Mouse (Mus musculus) kidney, postnatal 0 days (tissue): ENCODE measurements around the gene Irf4. TPM values are rescaled to one million over a fixed set of nuclear protein-coding genes. Genes with fewer than 3 reads are reported as not detected.

Experiments used
- ATAC-seq: fragments of 200-750 bp; cut with Nextera tagmentation; replicated peaks from 2 replicates; pipeline ENCODE4 v1.8.0; 2017; ENCODE audit warnings: low read depth, moderate number of reproducible peaks, moderate TSS enrichment, moderate library complexity; ENCODE audit not compliant: low FRiP score
- DNase-seq: peaks from one replicate; pipeline ENCODE4 v3.0.0-alpha.2; 2016; ENCODE audit warnings: low spot score
- H3K27ac ChIP-seq: fragments of 300-500 bp; sonication (generic); 2 replicates; pipeline ENCODE4 v1.5.1; 2014; ENCODE audit warnings: mild to moderate bottlenecking
- H3K27me3 ChIP-seq: fragments of 300-500 bp; sonication (generic); 2 replicates; pipeline ENCODE4 v1.6.1; 2014; ENCODE audit warnings: low read length, mixed read lengths; ENCODE audit not compliant: insufficient read depth
- H3K36me3 ChIP-seq: fragments of 300-500 bp; sonication (generic); 2 replicates; pipeline ENCODE4 v1.6.1; 2014; ENCODE audit warnings: low read length, mixed read lengths; ENCODE audit not compliant: insufficient read depth
- H3K4me1 ChIP-seq: fragments of 300-500 bp; sonication (generic); replicated peaks from 2 replicates; pipeline ENCODE4 v1.6.1; 2014; ENCODE audit warnings: antibody characterized with exemption, low read length, mixed read lengths; ENCODE audit not compliant: insufficient read depth
- H3K4me2 ChIP-seq: fragments of 300-500 bp; sonication (generic); 2 replicates; pipeline ENCODE4 v1.6.1; 2014; ENCODE audit warnings: mild to moderate bottlenecking, low read length, moderate library complexity, mixed read lengths
- H3K4me3 ChIP-seq: fragments of 300-500 bp; sonication (generic); replicated peaks from 2 replicates; pipeline ENCODE4 v1.5.1; 2014; ENCODE audit warnings: low read depth, low read length
- H3K9ac ChIP-seq: fragments of 300-500 bp; sonication (generic); 2 replicates; pipeline ENCODE4 v1.6.1; 2014; ENCODE audit warnings: low read depth, low read length
- H3K9me3 ChIP-seq: fragments of 300-500 bp; sonication (generic); replicated peaks from 2 replicates; pipeline ENCODE4 v1.6.1; 2016; ENCODE audit warnings: low read length, inconsistent platforms, mixed read lengths
- CTCF ChIP-seq: IDR thresholded peaks from 2 replicates; pipeline ENCODE4 v1.5.1; 2016; ENCODE audit warnings: antibody characterized with exemption, low read depth, mild to moderate bottlenecking, moderate library complexity
- WGBS: fragments of 180-500 bp; shearing (Covaris S2); extraction: QIAGEN DNeasy Blood & Tissue Kit; methylation state at CpG from one replicate; pipeline ENCODE4 v1.1.7; 2014; 5-methylcytosine and 5-hydroxymethylcytosine counted together
- polyA plus RNA-seq: library from polyadenylated mRNA; unstranded; fragments of >200 nt; fragmentation: Nextera tagmentation; extraction: Ambion mirVana; gene quantifications from 2 replicates; pipeline ENCODE4 v1.2.1, GENCODE M21; 2015

Irf4 gene
- polyA plus RNA-seq, 1 experiment from 2014 or later, result 0.09 TPM

GRCm38 (mm10) chr13:30732709-30733445 lies 16.1 kb upstream of the Irf4 start:
- Histone ChIP-seq H3K27me3 (no peaks in the 10 kb centered on the region), H3K9ac (no peak overlapping the region), H3K4me3 (no peak overlapping the region), H3K27ac (no peak overlapping the region), H3K9me3 (no peaks in the 10 kb centered on the region), H3K4me1 (no peaks in the 10 kb centered on the region), H3K36me3 (no peaks in the 10 kb centered on the region), H3K4me2 (no peak overlapping the region)
- no peak for TF ChIP-seq CTCF
- no peak for DNase-seq
- 89% methylated on average over 11 of the region's 11 CpGs for WGBS
- ATAC-seq, result no peak

GRCm38 (mm10) chr13:30736721-30737120 lies 12.3 kb upstream of the Irf4 start:
- H3K36me3 ChIP-seq, result no peaks in the 10 kb centered on the region
- no peak for TF ChIP-seq CTCF
- H3K4me2 ChIP-seq, result no peak overlapping the region
- no peak overlapping the region for H3K27ac ChIP-seq
- ATAC-seq (no peak), DNase-seq (no peak)
- H3K4me3 ChIP-seq, result no peak overlapping the region
- H3K9me3 ChIP-seq, result no peaks in the 10 kb centered on the region
- WGBS, result 64% methylated on average over 5 of the region's 5 CpGs
- no peaks in the 10 kb centered on the region for H3K27me3 ChIP-seq
- H3K9ac ChIP-seq, result no peak overlapping the region
- no peaks in the 10 kb centered on the region for H3K4me1 ChIP-seq

- H3K36me3 ChIP-seq, result no peaks in the 10 kb centered on the region
- no peaks in the 10 kb centered on the region for H3K9me3 ChIP-seq
- no peak overlapping the region for H3K27ac ChIP-seq
- TF ChIP-seq CTCF, result no peak
- no peaks in the 10 kb centered on the region for H3K27me3 ChIP-seq
- H3K9ac ChIP-seq, result no peak overlapping the region
- H3K4me1 ChIP-seq, result no peaks in the 10 kb centered on the region
- no peak for DNase-seq
- 85% methylated on average over 2 of the region's 2 CpGs for WGBS
- no peak for ATAC-seq
- no peak overlapping the region for H3K4me2 ChIP-seq
- H3K4me3 ChIP-seq, result no peak overlapping the region
Measured at GRCm38 (mm10) chr13:30737257-30737656, 11.8 kb upstream of the Irf4 start.

GRCm38 (mm10) chr13:30738310-30738840 lies 10.7 kb upstream of the Irf4 start:
- no peaks in the 10 kb centered on the region for H3K36me3 ChIP-seq
- no peak for TF ChIP-seq CTCF
- DNase-seq (no peak), ATAC-seq (no peak)
- H3K27ac ChIP-seq, result no peak overlapping the region
- 87% methylated on average over 4 of the region's 4 CpGs for WGBS
- H3K4me1 ChIP-seq, result no peaks in the 10 kb centered on the region
- H3K9ac ChIP-seq, result no peak overlapping the region
- no peaks in the 10 kb centered on the region for H3K9me3 ChIP-seq
- H3K27me3 ChIP-seq, result no peaks in the 10 kb centered on the region
- no peak overlapping the region for H3K4me3 ChIP-seq
- no peak overlapping the region for H3K4me2 ChIP-seq

GRCm38 (mm10) chr13:30741172-30741571 lies 7.9 kb upstream of the Irf4 start:
- Histone ChIP-seq H3K36me3 (no peaks in the 10 kb centered on the region), H3K4me1 (no peaks in the 10 kb centered on the region), H3K27me3 (no peaks in the 10 kb centered on the region), H3K9ac (no peak overlapping the region), H3K4me2 (no peak overlapping the region), H3K9me3 (no peaks in the 10 kb centered on the region), H3K4me3 (no peak overlapping the region), H3K27ac (no peak overlapping the region)
- no peak for TF ChIP-seq CTCF
- 80% methylated on average over 5 of the region's 5 CpGs for WGBS
- ATAC-seq (no peak), DNase-seq (no peak)

- ATAC-seq (no peak), DNase-seq (no peak)
- Histone ChIP-seq H3K4me3 (no peak overlapping the region), H3K36me3 (no peaks in the 10 kb centered on the region), H3K9me3 (no peaks in the 10 kb centered on the region), H3K4me2 (no peak overlapping the region), H3K4me1 (no peaks in the 10 kb centered on the region), H3K9ac (no peak overlapping the region), H3K27ac (no peak overlapping the region), H3K27me3 (peaks cover 6% of the 10 kb centered on the region; the same call in 1 of the 2 replicates)
- no peak for TF ChIP-seq CTCF
- 71% methylated on average over 6 of the region's 6 CpGs for WGBS
Measured at GRCm38 (mm10) chr13:30742411-30742970, 6.5 kb upstream of the Irf4 start.
